Mouse (Mus musculus): Measurements from ENCODE around the gene Aggf1. TPM values are rescaled to one million over a fixed set of nuclear protein-coding genes. Genes with fewer than 3 reads are reported as not detected.

Aggf1 gene
- polyA plus RNA-seq, 1 experiment from 2014 or later, result 17.6 TPM

- DNase-seq (ENCODE audit: low spot score), result peak; percentile 39
- 10% methylated on average over 5 of the region's 5 CpGs for WGBS
- Histone ChIP-seq H3K36me3 (ENCODE audit: control insufficient read depth, insufficient read depth, low read length) (no peaks in the 10 kb centered on the region), H3K4me2 (replicated peaks; ENCODE audit: low read depth) (peak overlapping the region; percentile 97), H3K27me3 (ENCODE audit: control insufficient read depth, insufficient read depth, low read length) (no peaks in the 10 kb centered on the region), H3K9me3 (ENCODE audit: control insufficient read depth, low read length) (no peaks in the 10 kb centered on the region), H3K4me1 (replicated peaks; ENCODE audit: control insufficient read depth, insufficient read depth) (peaks cover 4% of the 10 kb centered on the region; the same call in 1 of the 2 replicates), H3K4me3 (ENCODE audit: low read depth, low read length) (peak overlapping the region; percentile 95), H3K9ac (ENCODE audit: low read length) (peak overlapping the region; percentile 50), H3K27ac (replicated peaks) (peak overlapping the region; percentile 99)
- TF ChIP-seq CTCF (IDR thresholded peaks at IDR 0.05; ENCODE audit: low read depth) (no peak), EP300 (optimal IDR thresholded peaks at IDR 0.05) (no peak)
- ATAC-seq (ENCODE audit: low FRiP score, low TSS enrichment), result no peak
Observed at GRCm38 (mm10) chr13:95327345-95327741, 47.8 kb downstream of the Aggf1 start.

GRCm38 (mm10) chr13:95326611-95327344 is 48.4 kb downstream of the Aggf1 start:
- Histone ChIP-seq H3K27ac (replicated peaks) (peak overlapping the region; percentile 99), H3K4me2 (replicated peaks; ENCODE audit: low read depth) (peak overlapping the region; percentile 97), H3K9ac (ENCODE audit: low read length) (peak overlapping the region; percentile 50), H3K9me3 (ENCODE audit: control insufficient read depth, low read length) (no peaks in the 10 kb centered on the region), H3K36me3 (ENCODE audit: control insufficient read depth, insufficient read depth, low read length) (no peaks in the 10 kb centered on the region), H3K27me3 (ENCODE audit: control insufficient read depth, insufficient read depth, low read length) (no peaks in the 10 kb centered on the region), H3K4me3 (ENCODE audit: low read depth, low read length) (peak overlapping the region; percentile 95), H3K4me1 (replicated peaks; ENCODE audit: control insufficient read depth, insufficient read depth) (peaks cover 4% of the 10 kb centered on the region; the same call in 1 of the 2 replicates)
- TF ChIP-seq EP300 (optimal IDR thresholded peaks at IDR 0.05) (no peak), CTCF (IDR thresholded peaks at IDR 0.05; ENCODE audit: low read depth) (no peak)
- WGBS, result 12% methylated on average over 21 of the region's 21 CpGs
- DNase-seq (ENCODE audit: low spot score), result peak; percentile 54
- peak; percentile 44 for ATAC-seq (ENCODE audit: low FRiP score, low TSS enrichment)

- H3K9me3 ChIP-seq (ENCODE audit: control insufficient read depth, low read length), result no peaks in the 10 kb centered on the region
- DNase-seq (ENCODE audit: low spot score), result no peak
- H3K4me1 ChIP-seq (replicated peaks; ENCODE audit: control insufficient read depth, insufficient read depth), result peaks cover 4% of the 10 kb centered on the region; the same call in 1 of the 2 replicates
- peak overlapping the region; percentile 99 for H3K9ac ChIP-seq (ENCODE audit: low read length)
- peak overlapping the region; percentile 99 for H3K27ac ChIP-seq (replicated peaks)
- H3K36me3 ChIP-seq (ENCODE audit: control insufficient read depth, insufficient read depth, low read length), result no peaks in the 10 kb centered on the region
- ATAC-seq (ENCODE audit: low FRiP score, low TSS enrichment), result no peak
- no peaks in the 10 kb centered on the region for H3K27me3 ChIP-seq (ENCODE audit: control insufficient read depth, insufficient read depth, low read length)
- peak overlapping the region; percentile 97 for H3K4me2 ChIP-seq (replicated peaks; ENCODE audit: low read depth)
- WGBS, result 6% methylated on average over 5 of the region's 5 CpGs
- TF ChIP-seq CTCF (IDR thresholded peaks at IDR 0.05; ENCODE audit: low read depth) (no peak), EP300 (optimal IDR thresholded peaks at IDR 0.05) (no peak)
- H3K4me3 ChIP-seq (ENCODE audit: low read depth, low read length), result peak overlapping the region; percentile 95
Observed at GRCm38 (mm10) chr13:95325907-95326550, 49.1 kb downstream of the Aggf1 start.

- peak; percentile 77 for ATAC-seq (ENCODE audit: low FRiP score, low TSS enrichment)
- WGBS, result 1% methylated on average over 63 of the region's 63 CpGs
- H3K27ac ChIP-seq (replicated peaks), result peak overlapping the region; percentile 99
- peak overlapping the region; percentile 97 for H3K4me2 ChIP-seq (replicated peaks; ENCODE audit: low read depth)
- H3K36me3 ChIP-seq (ENCODE audit: control insufficient read depth, insufficient read depth, low read length), result no peaks in the 10 kb centered on the region
- no peaks in the 10 kb centered on the region for H3K27me3 ChIP-seq (ENCODE audit: control insufficient read depth, insufficient read depth, low read length)
- TF ChIP-seq CTCF (IDR thresholded peaks at IDR 0.05; ENCODE audit: low read depth) (peak; percentile 26; the same call in 1 of the 2 replicates), EP300 (optimal IDR thresholded peaks at IDR 0.05) (no peak)
- H3K9ac ChIP-seq (ENCODE audit: low read length), result peak overlapping the region; percentile 99
- H3K4me3 ChIP-seq (ENCODE audit: low read depth, low read length), result peak overlapping the region; percentile 95
- DNase-seq (ENCODE audit: low spot score), result peak; percentile 78
- peaks cover 4% of the 10 kb centered on the region; the same call in 1 of the 2 replicates for H3K4me1 ChIP-seq (replicated peaks; ENCODE audit: control insufficient read depth, insufficient read depth)
- no peaks in the 10 kb centered on the region for H3K9me3 ChIP-seq (ENCODE audit: control insufficient read depth, low read length)
Observed at GRCm38 (mm10) chr13:95325080-95325906, 49.9 kb downstream of the Aggf1 start.

DNA sequence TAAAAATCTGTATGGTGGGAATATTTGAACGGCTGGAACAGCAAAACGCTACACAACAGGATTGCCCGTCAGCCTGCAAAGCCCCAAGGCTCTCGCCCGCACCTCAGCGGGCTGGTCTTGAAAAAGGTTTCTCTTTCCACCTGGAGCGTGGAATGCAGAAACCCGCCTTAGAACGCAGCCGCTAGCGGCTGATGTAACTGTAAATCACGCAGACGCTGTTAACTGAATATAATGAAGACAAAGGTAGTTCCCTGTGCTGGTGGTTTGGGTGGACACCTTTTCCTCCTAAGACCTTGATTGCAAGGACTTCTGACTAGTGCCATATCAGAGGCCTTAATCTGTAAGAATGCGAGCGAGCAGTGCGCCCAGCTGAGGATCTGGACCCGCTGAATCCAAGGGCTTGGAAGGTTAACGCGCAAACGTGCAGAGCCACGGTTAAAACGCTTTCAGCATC is 50.5 kb downstream of the Aggf1 start:
- Histone ChIP-seq H3K27ac (replicated peaks) (peak overlapping the region; percentile 99), H3K9ac (ENCODE audit: low read length) (peak overlapping the region; percentile 99), H3K4me3 (ENCODE audit: low read depth, low read length) (peak overlapping the region; percentile 95), H3K4me1 (replicated peaks; ENCODE audit: control insufficient read depth, insufficient read depth) (peaks cover 4% of the 10 kb centered on the region; the same call in 1 of the 2 replicates), H3K4me2 (replicated peaks; ENCODE audit: low read depth) (peak overlapping the region; percentile 97), H3K36me3 (ENCODE audit: control insufficient read depth, insufficient read depth, low read length) (no peaks in the 10 kb centered on the region), H3K9me3 (ENCODE audit: control insufficient read depth, low read length) (no peaks in the 10 kb centered on the region), H3K27me3 (ENCODE audit: control insufficient read depth, insufficient read depth, low read length) (no peaks in the 10 kb centered on the region)
- 0% methylated on average over 22 of the region's 22 CpGs for WGBS
- TF ChIP-seq CTCF (IDR thresholded peaks at IDR 0.05; ENCODE audit: low read depth) (no peak), EP300 (optimal IDR thresholded peaks at IDR 0.05) (no peak)
- ATAC-seq (ENCODE audit: low FRiP score, low TSS enrichment) (no peak; the same call in 1 of the 2 replicates), DNase-seq (ENCODE audit: low spot score) (peak; percentile 51)
